Mouse (Mus musculus): ENCODE data around the gene Ndel1. TPM values are rescaled to one million over a fixed set of nuclear protein-coding genes. Genes with fewer than 3 reads are reported as not detected.

Ndel1 gene
- total RNA-seq, 1 experiment from 2014 or later: 227 TPM

DNA sequence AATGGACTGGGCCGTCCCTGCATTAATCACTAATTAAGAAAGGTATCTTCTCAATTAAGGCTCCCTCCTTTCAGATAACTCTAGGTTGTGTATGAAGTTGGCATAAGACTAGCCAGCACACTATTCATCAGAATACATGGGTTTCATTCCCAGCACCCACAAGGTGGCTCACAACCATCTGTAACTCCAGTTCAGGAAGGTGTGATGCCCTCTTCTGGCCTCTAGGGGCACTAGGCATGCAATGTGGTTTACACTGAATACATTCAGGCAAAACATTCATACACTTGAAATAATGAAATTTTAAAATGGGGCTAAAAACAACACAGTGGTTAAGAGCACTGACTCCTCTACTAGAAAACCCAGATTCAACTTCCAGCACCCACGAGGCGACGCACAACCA lies 25.5 kb upstream of the Ndel1 start:
- peak; percentile 47; the same call in 1 of the 2 replicates for ATAC-seq (ENCODE audit: extremely low read depth, insufficient number of reproducible peaks, low FRiP score, poor library complexity, severe bottlenecking)

DNA sequence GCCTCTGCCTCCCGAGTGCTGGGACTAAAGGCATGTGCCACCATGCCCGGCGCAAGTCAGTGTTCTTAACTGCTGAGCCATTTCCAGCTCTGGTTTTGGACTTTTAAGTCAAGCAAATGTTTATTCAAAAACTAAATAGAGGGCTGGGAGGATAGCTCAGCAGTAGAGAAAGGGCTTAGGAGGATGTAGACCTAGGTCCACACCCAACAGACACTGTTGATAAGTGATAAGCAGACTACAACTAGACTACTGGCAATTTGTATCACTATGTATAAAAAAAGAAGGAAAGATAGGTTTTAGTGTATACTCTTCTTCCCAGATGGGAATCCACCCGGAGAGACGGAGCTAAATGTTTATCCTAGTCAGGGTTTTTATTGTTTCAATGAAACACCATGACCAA lies 24.6 kb upstream of the Ndel1 start:
- no peak for ATAC-seq (ENCODE audit: extremely low read depth, insufficient number of reproducible peaks, low FRiP score, poor library complexity, severe bottlenecking)

DNA sequence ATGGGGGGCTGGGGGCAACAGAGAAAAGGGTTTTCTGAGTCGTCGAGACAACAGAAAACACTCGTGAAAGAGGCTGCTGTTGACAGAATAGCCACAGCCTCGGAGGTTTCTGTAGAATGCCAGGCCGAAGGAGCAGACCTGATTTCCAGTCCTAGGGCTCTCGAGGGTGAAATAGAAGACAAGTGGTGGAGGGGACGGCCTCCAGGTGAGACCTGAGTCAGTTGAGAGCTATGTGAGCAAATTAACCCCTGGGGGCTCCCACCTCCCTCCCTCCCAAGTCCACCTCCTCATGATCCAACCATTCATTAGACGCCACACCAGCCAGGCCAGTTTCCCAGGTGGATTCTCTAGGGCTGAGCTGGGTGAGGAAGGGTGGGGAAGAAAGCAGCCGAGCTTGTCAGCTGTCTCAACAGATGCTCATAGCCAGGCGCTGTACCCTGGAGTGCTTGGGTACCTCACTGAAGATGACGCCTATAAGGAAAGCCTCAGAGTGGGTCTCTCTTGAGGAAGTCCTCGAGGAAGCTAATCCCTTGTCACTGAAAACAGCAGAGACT lies 22.3 kb upstream of the Ndel1 start:
- no peak for ATAC-seq (ENCODE audit: extremely low read depth, insufficient number of reproducible peaks, low FRiP score, poor library complexity, severe bottlenecking)

DNA sequence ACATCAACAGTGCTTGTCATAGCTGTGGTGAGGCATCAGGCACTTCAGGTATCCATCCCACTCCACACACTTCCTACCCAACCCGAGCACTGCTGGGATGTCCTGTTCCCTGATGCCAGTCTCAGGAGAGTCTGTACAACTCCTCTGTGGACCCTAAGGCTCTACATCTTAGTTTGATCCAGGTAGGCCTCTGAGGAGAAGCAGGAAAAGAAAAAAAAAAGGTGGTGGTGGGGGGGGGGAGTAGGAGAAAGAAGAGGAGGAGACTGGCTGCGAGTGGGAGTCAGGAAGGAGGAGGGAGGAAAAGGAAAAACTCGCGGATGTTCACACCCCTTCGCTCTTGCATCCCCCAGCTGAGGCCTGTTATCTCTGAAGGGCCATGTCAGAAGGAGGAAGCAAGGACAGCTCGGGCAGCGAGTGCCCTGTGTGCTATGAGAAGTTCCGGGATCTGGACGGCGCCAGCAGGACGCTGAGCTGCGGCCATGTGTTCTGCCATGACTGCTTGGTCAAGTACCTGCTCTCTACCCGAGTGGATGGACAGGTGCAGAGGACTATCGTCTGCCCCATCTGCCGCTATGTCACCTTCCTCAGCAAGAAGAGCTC lies 20.7 kb upstream of the Ndel1 start:
- ATAC-seq (ENCODE audit: extremely low read depth, insufficient number of reproducible peaks, low FRiP score, poor library complexity, severe bottlenecking): no peak

DNA sequence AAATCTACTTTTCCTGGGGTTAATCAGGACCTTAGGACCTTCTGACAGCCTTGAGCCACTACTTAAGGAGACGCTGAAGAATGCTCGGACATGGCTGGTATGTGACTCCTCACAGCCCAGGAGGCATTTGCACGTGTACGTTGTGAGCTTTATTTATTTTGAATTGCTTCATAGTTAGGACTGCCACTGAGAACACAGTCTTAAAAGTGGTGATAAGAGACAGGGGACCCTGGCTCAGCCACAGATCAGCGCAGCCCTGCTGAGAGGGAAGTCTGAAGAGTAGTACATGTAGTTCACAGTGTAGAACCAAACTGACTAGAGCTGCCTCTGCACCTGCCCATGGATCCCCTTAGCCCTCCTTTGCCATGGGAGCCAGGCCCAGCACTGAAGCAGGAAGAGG lies 20.2 kb upstream of the Ndel1 start:
- ATAC-seq (ENCODE audit: extremely low read depth, insufficient number of reproducible peaks, low FRiP score, poor library complexity, severe bottlenecking): no peak

DNA sequence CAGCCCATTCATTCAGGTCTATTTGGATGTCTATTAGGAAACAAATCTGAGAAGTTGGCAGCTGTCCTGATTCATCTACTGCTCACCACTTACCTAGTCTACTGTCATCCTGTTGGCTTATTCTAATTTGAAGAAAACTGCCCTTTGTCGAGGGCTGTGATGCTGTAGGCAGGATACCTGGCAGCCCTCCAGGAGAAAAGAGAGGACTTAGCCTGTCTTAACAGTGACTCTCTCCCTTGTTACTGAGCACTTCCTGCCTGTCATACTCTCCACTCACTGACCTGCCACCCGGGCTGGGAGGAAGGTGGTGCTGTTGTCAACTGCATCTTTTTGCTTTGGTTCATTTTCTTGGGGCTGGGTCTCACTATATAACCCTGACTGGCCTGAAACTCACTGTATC lies 19.0 kb upstream of the Ndel1 start:
- ATAC-seq (ENCODE audit: extremely low read depth, insufficient number of reproducible peaks, low FRiP score, poor library complexity, severe bottlenecking): no peak

DNA sequence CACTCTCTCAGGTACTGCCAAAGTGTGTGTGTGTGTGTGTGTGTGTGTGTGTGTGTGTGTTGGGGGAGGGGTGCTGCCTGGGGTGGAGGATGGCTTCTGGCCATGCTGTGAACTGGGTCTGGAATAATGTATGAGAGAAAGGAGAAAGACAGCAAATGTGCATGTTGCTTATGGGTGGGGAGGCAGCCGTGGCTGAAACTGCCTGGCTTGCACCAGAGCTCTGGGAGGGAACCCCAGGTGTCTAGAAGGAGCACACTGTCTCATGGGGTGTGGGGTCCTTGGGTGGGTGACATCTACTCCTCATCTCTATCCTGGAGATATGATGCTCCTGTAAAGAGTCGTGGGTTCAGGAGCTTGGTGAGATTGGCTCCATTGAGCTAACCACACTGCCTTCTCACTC lies 17.0 kb upstream of the Ndel1 start:
- no peak for ATAC-seq (ENCODE audit: extremely low read depth, insufficient number of reproducible peaks, low FRiP score, poor library complexity, severe bottlenecking)

DNA sequence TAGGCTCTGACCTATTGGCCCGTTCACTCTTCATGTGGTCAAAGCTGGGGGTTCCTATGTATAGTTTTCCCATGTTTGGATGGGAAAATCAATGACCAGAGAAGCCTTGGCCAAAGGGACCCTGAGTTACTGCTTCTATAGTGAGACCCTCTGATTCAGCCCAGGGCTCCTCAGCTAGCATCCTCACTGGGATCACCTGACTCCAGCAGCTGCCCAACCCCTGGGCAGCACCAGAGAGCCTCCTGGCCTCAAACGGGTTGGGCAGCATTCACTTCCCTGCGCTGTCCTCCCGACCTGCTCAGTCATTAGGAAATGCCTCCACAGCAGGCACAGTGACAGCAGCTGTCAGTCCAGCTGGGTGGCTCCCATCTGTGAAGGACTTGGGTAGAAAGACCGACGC lies 16.6 kb upstream of the Ndel1 start, which contains the start of gene Rnf222:
Gene Rnf222, plus strand, starts transcription at position 301 of the 400 bp plus-strand sequence.
- ATAC-seq (ENCODE audit: extremely low read depth, insufficient number of reproducible peaks, low FRiP score, poor library complexity, severe bottlenecking): no peak

DNA sequence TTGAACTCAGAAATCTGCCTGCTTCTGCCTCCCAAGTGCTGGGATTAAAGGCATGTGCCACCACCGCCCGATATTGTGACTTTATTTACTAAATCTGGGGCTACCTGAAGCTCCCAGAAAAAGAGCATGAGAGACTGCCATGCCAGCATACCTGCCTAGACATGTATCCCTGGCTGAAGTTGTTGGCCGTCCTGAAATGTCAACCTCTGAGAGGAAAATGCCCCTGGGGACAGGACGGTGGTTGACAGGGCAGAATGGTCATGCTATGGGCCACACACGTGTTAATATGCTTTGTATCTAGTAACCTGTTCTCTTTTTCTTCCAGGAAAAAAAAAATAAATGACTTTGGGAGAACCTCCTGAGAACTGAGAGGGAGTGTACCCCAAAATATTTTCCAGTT lies 14.4 kb upstream of the Ndel1 start:
- ATAC-seq (ENCODE audit: extremely low read depth, insufficient number of reproducible peaks, low FRiP score, poor library complexity, severe bottlenecking): no peak

DNA sequence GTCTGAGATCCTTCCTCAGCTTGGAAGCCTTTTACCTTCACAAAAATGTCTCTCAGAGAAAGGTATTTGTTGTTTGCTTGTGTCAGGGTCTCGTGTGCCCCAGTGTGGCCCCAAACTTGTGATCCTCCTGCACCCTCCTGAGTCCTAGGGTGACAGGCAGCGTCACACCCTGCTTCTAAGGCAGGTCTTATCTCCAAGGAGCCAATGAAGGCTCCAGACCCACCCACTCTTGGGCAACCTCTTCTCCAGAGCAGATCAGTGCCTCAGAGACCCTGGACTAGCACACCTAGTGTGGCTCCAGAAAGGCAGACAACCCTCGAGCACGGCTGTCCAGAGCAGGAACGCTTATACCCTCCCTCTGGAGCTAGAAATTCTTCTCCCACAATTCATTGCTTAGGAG lies 12.7 kb upstream of the Ndel1 start:
- ATAC-seq (ENCODE audit: extremely low read depth, insufficient number of reproducible peaks, low FRiP score, poor library complexity, severe bottlenecking): no peak

DNA sequence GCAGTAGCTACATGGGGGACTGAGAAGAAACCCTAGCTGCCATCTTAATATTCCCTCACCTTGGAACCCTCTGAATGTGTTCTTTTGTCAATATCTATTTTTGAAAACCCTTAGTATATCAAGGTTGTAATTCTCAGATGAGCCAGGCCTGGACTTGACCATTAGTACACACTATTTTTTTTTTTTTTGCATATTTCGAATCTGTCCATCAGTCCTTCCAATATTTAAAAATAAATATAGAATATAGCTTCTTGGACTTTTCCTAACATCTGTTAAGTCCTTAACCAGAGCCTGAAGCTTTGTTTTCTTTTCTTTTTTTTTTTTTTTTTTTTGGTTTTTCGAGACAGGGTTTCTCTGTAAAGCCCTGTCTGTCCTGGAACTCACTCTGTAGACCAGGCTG lies 12.2 kb upstream of the Ndel1 start:
- no peak for ATAC-seq (ENCODE audit: extremely low read depth, insufficient number of reproducible peaks, low FRiP score, poor library complexity, severe bottlenecking)

DNA sequence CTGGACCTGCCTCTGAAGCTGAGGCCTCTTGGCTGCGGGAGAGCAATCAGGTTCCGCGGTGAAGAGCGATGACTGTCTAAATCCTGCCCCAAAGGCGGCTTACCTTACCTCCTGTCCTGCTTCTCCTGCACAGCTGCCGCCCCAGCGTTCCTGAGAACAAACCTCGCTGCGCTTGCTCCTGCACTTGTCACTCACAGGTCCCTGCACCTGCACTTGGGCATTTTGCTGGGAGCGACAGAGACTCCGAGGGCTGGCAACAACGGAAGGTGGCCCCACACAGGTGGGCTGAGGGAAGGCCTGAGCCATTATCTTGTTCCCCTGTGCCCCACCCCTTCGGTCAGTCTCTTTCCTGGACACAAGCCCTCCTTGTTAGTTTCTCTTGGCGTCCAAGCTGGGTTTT lies 10.4 kb upstream of the Ndel1 start:
- no peak for ATAC-seq (ENCODE audit: extremely low read depth, insufficient number of reproducible peaks, low FRiP score, poor library complexity, severe bottlenecking)

DNA sequence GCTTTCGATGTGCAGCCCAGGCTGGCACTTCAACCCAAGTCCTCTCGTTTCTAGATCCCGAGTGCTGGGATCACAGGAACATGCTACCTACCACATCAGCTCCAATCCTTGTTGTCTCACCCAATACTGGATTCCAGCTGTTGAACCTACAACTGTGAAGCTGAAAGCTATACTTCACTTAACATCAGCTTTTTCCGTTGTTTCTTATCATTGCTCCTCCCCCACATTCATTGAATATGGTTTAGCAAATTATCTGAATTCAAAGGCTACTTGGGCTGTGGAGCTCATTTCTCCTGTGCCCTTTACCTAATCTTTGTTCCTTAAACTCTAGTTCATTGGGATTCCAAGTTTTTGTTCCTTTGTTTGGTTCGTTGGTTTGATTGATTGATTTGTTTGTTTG lies 7.2 kb upstream of the Ndel1 start:
- no peak for ATAC-seq (ENCODE audit: extremely low read depth, insufficient number of reproducible peaks, low FRiP score, poor library complexity, severe bottlenecking)

DNA sequence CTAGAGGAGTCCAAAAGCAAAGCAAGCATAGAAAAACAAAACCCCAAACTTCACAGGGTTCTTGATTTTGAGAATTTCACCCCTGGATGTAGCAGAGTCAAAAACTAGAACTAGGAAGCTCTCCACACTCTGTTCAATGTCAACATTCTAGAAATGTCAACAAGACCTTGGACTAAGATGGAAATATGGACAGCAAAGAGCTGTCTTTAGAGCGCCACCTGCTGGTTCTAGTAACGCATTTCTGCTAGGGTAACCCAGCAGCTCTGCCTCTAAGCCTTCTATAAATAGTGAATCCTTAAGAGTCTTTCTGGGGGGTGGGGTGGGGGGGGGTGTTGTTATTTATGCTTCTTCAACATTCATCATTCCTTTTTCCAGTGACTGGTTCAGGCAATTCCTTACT lies 3.2 kb upstream of the Ndel1 start:
- ATAC-seq (ENCODE audit: extremely low read depth, insufficient number of reproducible peaks, low FRiP score, poor library complexity, severe bottlenecking): peak; percentile 55; the same call in 1 of the 2 replicates

DNA sequence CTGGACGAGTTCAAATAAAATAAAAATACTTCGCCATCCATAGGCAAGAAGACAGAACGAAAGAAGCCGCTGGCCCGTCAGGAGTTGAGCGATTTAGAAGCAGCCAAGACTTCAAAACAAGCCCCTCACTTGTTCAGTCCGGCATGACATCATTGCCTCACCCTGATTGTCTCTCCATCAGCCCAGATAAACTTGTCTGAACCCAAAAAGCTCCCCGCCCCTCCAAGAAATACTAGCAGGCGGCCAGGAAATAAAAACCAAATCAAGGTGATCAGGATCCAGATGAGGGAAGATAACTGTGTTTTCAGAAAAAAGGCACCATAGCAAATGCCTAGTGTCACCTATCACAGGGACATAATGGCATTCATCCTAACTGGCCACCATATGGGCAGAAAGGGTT lies 381 bp downstream of the Ndel1 start:
- no peak for ATAC-seq (ENCODE audit: extremely low read depth, insufficient number of reproducible peaks, low FRiP score, poor library complexity, severe bottlenecking)

DNA sequence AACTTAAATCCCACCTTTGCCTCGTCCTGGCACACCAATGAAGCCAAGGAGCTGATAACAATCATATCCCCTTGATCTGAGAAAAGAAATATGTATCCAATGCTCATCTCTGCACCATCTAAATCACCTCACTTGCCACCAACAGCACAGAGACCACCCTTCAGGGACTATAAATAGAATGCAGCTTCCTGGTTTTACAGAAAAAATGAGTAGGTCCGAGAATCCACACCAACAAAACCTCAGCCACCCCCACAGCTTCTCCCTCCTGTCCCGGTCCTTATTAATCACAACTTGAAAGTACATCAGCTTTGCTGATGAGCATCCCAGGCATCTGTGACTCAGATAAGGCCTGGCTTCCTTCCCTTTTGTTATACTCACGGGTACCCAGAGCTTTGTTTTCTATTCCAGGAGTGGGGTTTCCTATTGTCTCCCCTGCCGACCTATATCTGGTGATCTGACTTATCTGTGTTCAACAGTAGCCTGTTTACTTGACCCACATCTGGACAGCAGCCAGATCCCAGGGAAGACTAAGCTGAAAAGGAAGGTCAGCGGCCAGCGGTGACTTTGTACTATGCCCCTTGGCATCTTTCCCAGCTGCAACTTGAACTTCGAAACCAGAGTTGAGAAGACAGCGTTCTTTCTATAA lies 7.0 kb downstream of the Ndel1 start:
- no peak for ATAC-seq (ENCODE audit: extremely low read depth, insufficient number of reproducible peaks, low FRiP score, poor library complexity, severe bottlenecking)

DNA sequence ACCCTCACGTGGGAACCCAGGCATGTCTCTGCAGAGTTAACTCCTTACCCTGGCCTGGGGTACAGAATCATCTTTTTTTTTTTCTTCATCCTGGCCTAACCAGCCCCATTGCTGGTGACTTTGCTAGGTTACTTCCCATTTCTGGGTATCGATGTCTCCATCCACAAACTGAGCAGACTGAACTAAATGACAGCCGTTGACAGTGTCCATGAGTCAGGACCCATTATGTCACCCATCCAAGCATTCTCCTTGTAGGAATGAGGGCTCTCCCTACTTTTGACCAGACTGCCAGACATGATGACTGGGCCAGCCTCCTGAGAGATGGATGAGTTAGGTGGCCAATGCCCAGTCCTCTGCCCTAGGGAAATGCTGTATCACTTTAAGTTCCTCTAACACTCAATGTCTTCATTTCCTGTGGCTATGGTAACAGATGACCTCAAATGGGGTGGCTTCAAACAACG lies 8.0 kb downstream of the Ndel1 start:
- peak; percentile 82 for ATAC-seq (ENCODE audit: extremely low read depth, insufficient number of reproducible peaks, low FRiP score, poor library complexity, severe bottlenecking)

DNA sequence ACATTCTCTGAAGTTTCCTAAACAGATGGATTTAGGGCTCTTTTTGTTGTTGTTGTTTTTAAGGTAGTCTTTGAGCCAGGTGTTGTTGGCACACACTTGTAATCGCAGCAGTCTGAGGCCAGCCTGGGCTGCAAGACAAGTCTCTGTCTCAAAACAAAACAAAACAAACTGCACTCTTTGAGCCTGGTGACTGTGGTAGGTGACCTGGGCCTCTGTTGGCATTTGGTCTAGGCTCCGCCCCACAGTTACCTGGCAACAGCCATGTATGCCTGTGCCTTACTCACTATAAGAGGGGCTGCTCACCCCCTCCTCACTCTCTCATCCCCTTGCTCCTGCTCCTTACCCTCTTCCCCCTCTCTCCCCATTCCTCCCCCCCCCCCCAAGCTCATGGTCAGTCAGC lies 9.4 kb downstream of the Ndel1 start:
- ATAC-seq (ENCODE audit: extremely low read depth, insufficient number of reproducible peaks, low FRiP score, poor library complexity, severe bottlenecking): no peak

DNA sequence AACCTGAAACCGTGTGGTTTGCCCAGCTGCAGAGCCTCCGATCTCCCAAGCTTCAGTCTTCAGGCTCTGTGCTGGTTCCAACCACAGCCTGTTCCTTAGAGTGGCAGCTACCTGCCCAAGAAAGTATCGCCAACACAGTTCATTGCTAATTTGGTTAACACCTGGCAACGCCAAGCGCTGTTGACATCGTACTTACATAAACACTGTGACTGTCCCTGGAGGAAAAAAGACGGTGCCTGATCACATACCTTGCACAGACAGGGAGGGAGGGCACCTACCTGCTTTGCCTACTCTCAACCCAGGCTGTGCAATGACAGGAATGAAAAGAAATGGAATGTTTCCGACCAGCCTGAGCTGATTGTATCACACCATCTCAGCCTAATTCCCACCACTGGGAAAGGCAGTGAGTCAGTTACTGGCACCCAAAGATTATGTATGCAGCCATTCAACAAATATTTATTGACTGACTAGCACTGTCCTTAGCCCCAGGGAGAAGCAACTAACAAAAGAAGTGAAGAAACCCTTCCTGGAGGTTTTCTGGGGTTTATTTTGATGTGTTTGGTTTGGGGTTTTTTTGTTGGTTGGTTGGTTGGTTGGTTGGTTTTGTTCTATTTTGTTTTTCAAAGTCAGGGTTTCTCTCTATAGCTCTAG lies 11.6 kb downstream of the Ndel1 start:
- no peak for ATAC-seq (ENCODE audit: extremely low read depth, insufficient number of reproducible peaks, low FRiP score, poor library complexity, severe bottlenecking)

DNA sequence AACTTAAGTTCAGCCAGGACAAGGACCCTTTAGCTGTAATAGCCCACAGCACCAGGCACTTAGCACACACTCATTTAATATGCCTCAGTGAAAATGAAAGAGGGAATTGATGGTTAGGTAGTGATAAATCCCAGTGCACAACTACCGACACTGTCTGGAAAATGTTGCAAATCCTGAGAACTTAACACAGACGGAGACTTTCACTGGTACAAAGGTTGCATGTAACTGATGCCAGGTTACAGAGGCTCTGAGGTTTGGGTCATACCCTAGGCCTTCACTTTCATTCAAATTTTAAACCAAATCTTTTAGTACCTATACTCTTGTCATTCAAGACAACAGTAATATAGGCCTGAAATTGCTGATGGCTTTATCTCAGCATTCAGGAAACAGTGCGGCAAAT lies 14.3 kb downstream of the Ndel1 start:
- ATAC-seq (ENCODE audit: extremely low read depth, insufficient number of reproducible peaks, low FRiP score, poor library complexity, severe bottlenecking): no peak
